Comparison of ENCODE assay signal across 8 mouse cellular contexts in the genomic region with DNA sequence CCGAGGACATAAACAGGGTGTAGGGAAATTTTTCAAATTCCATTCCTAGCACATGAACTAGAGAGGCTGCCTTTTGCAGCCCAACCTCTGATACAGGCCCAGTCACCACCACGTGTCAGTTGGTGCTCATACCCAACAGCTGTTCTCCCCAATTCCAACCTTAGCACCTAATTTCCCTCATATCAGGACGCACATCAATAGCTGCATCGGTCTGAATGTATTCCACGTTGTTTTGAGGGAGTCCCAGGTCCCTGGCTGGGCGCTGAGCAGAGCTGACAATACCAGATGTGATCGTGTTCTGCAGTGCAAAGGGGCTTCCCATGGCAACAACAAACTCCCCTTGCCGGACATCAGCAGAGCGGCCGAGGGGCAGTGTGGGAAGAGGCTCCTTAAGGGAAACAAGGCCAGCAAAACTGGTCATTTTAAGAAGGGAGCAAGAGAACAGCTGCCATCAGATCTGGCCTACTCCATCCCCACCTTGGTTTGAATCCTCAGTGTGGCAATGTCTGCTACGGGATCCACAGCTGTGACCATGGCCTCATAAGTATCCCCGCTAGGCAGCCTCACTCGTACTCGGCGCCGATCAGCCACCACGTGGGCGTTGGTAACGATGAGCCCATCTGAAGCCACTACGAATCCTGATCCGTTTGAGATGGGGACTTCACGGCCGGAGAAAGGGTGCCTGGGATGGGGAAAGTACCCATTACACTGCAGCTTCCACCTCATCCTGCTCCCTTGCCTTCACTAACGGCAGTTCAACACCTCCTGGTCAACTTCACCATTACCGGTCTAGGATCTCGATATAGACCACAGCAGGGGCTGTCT. TPM values are rescaled to one million over a fixed set of nuclear protein-coding genes. Genes with fewer than 3 reads are reported as not detected.
A peak's percentile ranks its signal among the peaks of the same experiment; 100 is the strongest.
DNase-seq lines count a peak whose midpoint lies in the region; ATAC-seq and TF ChIP-seq lines count a peak whose summit lies in the region.
"Had no signal": no experiment of that assay in that cellular context is flagged by ENCODE, and none has a peak within 500 bp of the region (broad histone marks: within the 10 kb centered on the region; RNA-seq: fewer than 3 reads in every experiment).

No protein-coding gene starts in this region.

- H3K4me2 ChIP-seq in forebrain, embryonic 14.5 days (ENCODE audit: low read length), result peak overlapping the region; percentile 87

- peaks cover 56% of the 10 kb centered on the region for H3K79me2 ChIP-seq in macrophage (ENCODE audit: inconsistent target)

- no peak for TF ChIP-seq POLR2A in bone marrow macrophage, adult 2 months (IDR thresholded peaks at IDR 0.05; ENCODE audit: borderline replicate concordance, low read depth, low read length)

- peak overlapping the region; percentile 86 for H3K4me3 ChIP-seq in bone marrow macrophage, adult 2 months (ENCODE audit: insufficient read depth, low read length)
- H3K4me3 ChIP-seq in forebrain, embryonic 14.5 days (ENCODE audit: low read depth, low read length), result peak overlapping the region; percentile 96
- peak overlapping the region; percentile 76 for H3K4me3 ChIP-seq in macrophage (ENCODE audit: inconsistent target)

- H3K9ac ChIP-seq in forebrain, embryonic 14.5 days (ENCODE audit: low read length), result peak overlapping the region; percentile 90

- peak; percentile 31 for DNase-seq in thymus, postnatal 0 days (ENCODE audit: low spot score)
- no peak for DNase-seq in thymus, adult 18-20 months
- DNase-seq in forebrain, embryonic 14.5 days (ENCODE audit: low spot score), result peak; percentile 37
- peak; percentile 47 to 60 for DNase-seq in kidney, postnatal 4 days
- DNase-seq in right cerebral cortex, postnatal 25 days, result peak; percentile 38

- WGBS in forebrain, embryonic 14.5 days, result 4% methylated on average over 26 of the region's 26 CpGs
- WGBS in macrophage (ENCODE audit: missing documents), result 7% methylated on average over 26 of the region's 26 CpGs

- peak; percentile 4; the same call in 1 of the 2 replicates for TF ChIP-seq CTCF in bone marrow macrophage, adult 2 months (IDR thresholded peaks at IDR 0.05; ENCODE audit: low read depth, low read length)

- H3K27ac ChIP-seq in bone marrow macrophage, adult 2 months (ENCODE audit: insufficient read depth, low read depth, low read length), result peak overlapping the region; percentile 68
- peak overlapping the region; percentile 62; the same call in 1 of the 2 replicates for H3K27ac ChIP-seq in forebrain, embryonic 14.5 days (ENCODE audit: low read depth, low read length)
- H3K27ac ChIP-seq in macrophage, result peak overlapping the region; percentile 80

- H3K4me1 ChIP-seq in bone marrow macrophage, adult 2 months (ENCODE audit: control insufficient read depth, insufficient read depth, low read length), result 0 out of 2 replicates have a peak, but pooled peaks cover 5% of the 10 kb centered on the region
- peaks cover 18% of the 10 kb centered on the region for H3K4me1 ChIP-seq in forebrain, embryonic 14.5 days (ENCODE audit: control insufficient read depth, insufficient read depth, low read length)

- ATAC-seq in forebrain, embryonic 14.5 days, result peak; percentile 4; the same call in 1 of the 2 replicates

- H3K36me3 ChIP-seq in forebrain, embryonic 14.5 days (ENCODE audit: control insufficient read depth, insufficient read depth, low read length), result peaks cover 28% of the 10 kb centered on the region
- H3K36me3 ChIP-seq in macrophage (ENCODE audit: inconsistent target), result peaks cover 35% of the 10 kb centered on the region; the same call in 1 of the 2 replicates

- no peaks in the 10 kb centered on the region for H3K27me3 ChIP-seq in forebrain, embryonic 14.5 days (replicated peaks; ENCODE audit: control insufficient read depth, insufficient read depth, low read length)

- no peaks in the 10 kb centered on the region for H3K9me3 ChIP-seq in forebrain, embryonic 14.5 days (replicated peaks; ENCODE audit: control insufficient read depth, low read length)

RNA-seq across cellular contexts. Expression of a gene that starts 1.0 kb away (rescaled TPM):
- 197 and 202 TPM in 2 replicates for polyA plus RNA-seq in thymus, postnatal 0 days (2015; fragmentation: Nextera tagmentation; extraction: Ambion mirVana)
- 354 and 391 TPM in 2 replicates for polyA plus RNA-seq in bone marrow macrophage, adult 2 months (2012; ENCODE audit: insufficient read depth, insufficient read length, missing spikeins)
- polyA plus RNA-seq in forebrain, embryonic 14.5 days (2014; fragmentation: Nextera tagmentation; extraction: Ambion mirVana), result 101 and 107 TPM in 2 replicates
- total RNA-seq in macrophage (2018; cell fraction: chromatin; rRNA removed), result 100 to 1,000 TPM; 162 to 586 (median 393) TPM
- 100 to 1,000 TPM; 226 to 433 (median 334) TPM for total RNA-seq in macrophage (2018; cell fraction: cytosol; rRNA removed)
- 100 to 1,000 TPM; 176 to 503 (median 306) TPM for total RNA-seq in macrophage (2018; cell fraction: nucleus; rRNA removed)
- 192 to 272 TPM (median 246 TPM) in 3 replicates for polyA plus RNA-seq in macrophage (2018)

RNA-seq across cellular contexts. Expression of a gene that starts 1.7 kb away (rescaled TPM):
- 54.4 and 55.1 TPM in 2 replicates for polyA plus RNA-seq in thymus, postnatal 0 days (2015; fragmentation: Nextera tagmentation; extraction: Ambion mirVana)
- polyA plus RNA-seq in bone marrow macrophage, adult 2 months (2012; ENCODE audit: insufficient read depth, insufficient read length, missing spikeins), result 90.8 and 108 TPM in 2 replicates
- polyA plus RNA-seq in forebrain, embryonic 14.5 days (2014; fragmentation: Nextera tagmentation; extraction: Ambion mirVana), result 32.6 and 32.9 TPM in 2 replicates
- total RNA-seq in macrophage (2018; cell fraction: chromatin; rRNA removed), result 100 to 1,000 TPM in 18 of 26 experiments, 10 to 100 TPM in 8; 53.1 to 213 (median 134) TPM
- 10 to 100 TPM; 34.2 to 68.0 (median 50.8) TPM for total RNA-seq in macrophage (2018; cell fraction: cytosol; rRNA removed)
- 100 to 1,000 TPM in 16 of 26 experiments, 10 to 100 TPM in 10; 48.6 to 222 (median 110) TPM for total RNA-seq in macrophage (2018; cell fraction: nucleus; rRNA removed)
- polyA plus RNA-seq in macrophage (2018), result 33.7 to 84.6 TPM (median 58.6 TPM) in 3 replicates

RNA-seq across cellular contexts. Expression of a gene that starts 4.3 kb away (rescaled TPM):
- 0.96 and 1.4 TPM in 2 replicates for polyA plus RNA-seq in thymus, postnatal 0 days (2015; fragmentation: Nextera tagmentation; extraction: Ambion mirVana)
- 0.83 and 1.6 TPM in 2 replicates for polyA plus RNA-seq in bone marrow macrophage, adult 2 months (2012; ENCODE audit: insufficient read depth, insufficient read length, missing spikeins)
- 0.33 and 0.62 TPM in 2 replicates for polyA plus RNA-seq in forebrain, embryonic 14.5 days (2014; fragmentation: Nextera tagmentation; extraction: Ambion mirVana)
- 10 to 100 TPM in 20 of 26 experiments, 1 to 10 TPM in 6; 5.4 to 16.1 (median 12.2) TPM for total RNA-seq in macrophage (2018; cell fraction: chromatin; rRNA removed)
- total RNA-seq in macrophage (2018; cell fraction: cytosol; rRNA removed), result under 1 TPM; 0.04 to 0.55 (median 0.16) TPM
- total RNA-seq in macrophage (2018; cell fraction: nucleus; rRNA removed), result 10 to 100 TPM in 1 of 26 experiments, 1 to 10 TPM in 25; 1.8 to 11.4 (median 6.1) TPM
- 0.23 to 0.54 TPM (median 0.51 TPM) in 3 replicates for polyA plus RNA-seq in macrophage (2018)

RNA-seq across cellular contexts. Expression of a gene that starts 16.7 kb away (rescaled TPM):
- polyA plus RNA-seq in thymus, postnatal 0 days (2015; fragmentation: Nextera tagmentation; extraction: Ambion mirVana), result 0.23 TPM in 1 of 2 replicates, not detected in the other
- not detected in 2 replicates for polyA plus RNA-seq in bone marrow macrophage, adult 2 months (2012; ENCODE audit: insufficient read depth, insufficient read length, missing spikeins)
- not detected in 2 replicates for polyA plus RNA-seq in forebrain, embryonic 14.5 days (2014; fragmentation: Nextera tagmentation; extraction: Ambion mirVana)
- not detected for total RNA-seq in macrophage (2018; cell fraction: chromatin; rRNA removed)
- total RNA-seq in macrophage (2018; cell fraction: cytosol; rRNA removed), result not detected
- not detected for total RNA-seq in macrophage (2018; cell fraction: nucleus; rRNA removed)
- polyA plus RNA-seq in macrophage (2018), result not detected in 3 replicates
- total RNA-seq: heart, postnatal 10 days had no signal

RNA-seq across cellular contexts. Expression of a gene that starts 19.4 kb away (rescaled TPM):
- polyA plus RNA-seq in thymus, postnatal 0 days (2015; fragmentation: Nextera tagmentation; extraction: Ambion mirVana), result 1.4 and 1.5 TPM in 2 replicates
- polyA plus RNA-seq in bone marrow macrophage, adult 2 months (2012; ENCODE audit: insufficient read depth, insufficient read length, missing spikeins), result 18.8 and 21.2 TPM in 2 replicates
- polyA plus RNA-seq in forebrain, embryonic 14.5 days (2014; fragmentation: Nextera tagmentation; extraction: Ambion mirVana), result 3.8 and 4.9 TPM in 2 replicates
- 100 to 1,000 TPM in 5 of 26 experiments, 10 to 100 TPM in 18, 1 to 10 TPM in 3; 5.5 to 136 (median 38.4) TPM for total RNA-seq in macrophage (2018; cell fraction: chromatin; rRNA removed)
- total RNA-seq in macrophage (2018; cell fraction: cytosol; rRNA removed), result 10 to 100 TPM in 9 of 26 experiments, 1 to 10 TPM in 17; 1.6 to 18.5 (median 5.9) TPM
- total RNA-seq in macrophage (2018; cell fraction: nucleus; rRNA removed), result 10 to 100 TPM in 22 of 26 experiments, 1 to 10 TPM in 4; 4.2 to 87.4 (median 28.4) TPM
- 6.0 to 8.2 TPM (median 7.6 TPM) in 3 replicates for polyA plus RNA-seq in macrophage (2018)

Comparison
In these comparisons a context has a peak if more than half of its experiments do, and no peak if none do; other contexts are left out.
1. DNase-seq: peak in thymus, postnatal 0 days (single experiment), forebrain, embryonic 14.5 days (single experiment), kidney, postnatal 4 days (2 of 2) and right cerebral cortex, postnatal 25 days (single experiment); none in thymus, adult 18-20 months (0 of 2).
2. Peak in every context shown above with its lines, with median percentiles within 50 percentile points of each other: H3K27ac ChIP-seq and H3K4me3 ChIP-seq.